Mouse (Mus musculus) midbrain, embryonic 12.5 days (tissue): Measurements from ENCODE around the gene Cd244a. TPM values are rescaled to one million over a fixed set of nuclear protein-coding genes. Genes with fewer than 3 reads are reported as not detected.

Experiments used
- ATAC-seq: fragments of 200-750 bp; cut with Nextera tagmentation; 2 replicates; pipeline ENCODE4 v1.8.0; 2017; ENCODE audit warnings: low read depth, moderate TSS enrichment, moderate library complexity; ENCODE audit not compliant: low FRiP score
- H3K27ac ChIP-seq: fragments of 300-500 bp; sonication (generic); replicated peaks from 2 replicates; pipeline ENCODE4 v1.5.1; 2016; ENCODE audit warnings: mild to moderate bottlenecking
- H3K27me3 ChIP-seq: fragments of 300-500 bp; sonication (generic); 2 replicates; pipeline ENCODE4 v1.6.1; 2016; ENCODE audit warnings: mild to moderate bottlenecking
- H3K36me3 ChIP-seq: fragments of 300-500 bp; sonication (generic); 2 replicates; pipeline ENCODE4 v1.6.1; 2016
- H3K4me1 ChIP-seq: fragments of 300-500 bp; sonication (generic); 2 replicates; pipeline ENCODE4 v1.6.1; 2016
- H3K4me2 ChIP-seq: fragments of 300-500 bp; sonication (generic); replicated peaks from 2 replicates; pipeline ENCODE4 v1.6.1; 2016; ENCODE audit warnings: mild to moderate bottlenecking, moderate library complexity
- H3K4me3 ChIP-seq: fragments of 300-500 bp; sonication (generic); 2 replicates; pipeline ENCODE4 v1.5.1; 2016; ENCODE audit warnings: mild to moderate bottlenecking
- H3K9ac ChIP-seq: fragments of 300-500 bp; sonication (generic); replicated peaks from 2 replicates; pipeline ENCODE4 v1.6.1; 2016; ENCODE audit warnings: mild to moderate bottlenecking, moderate library complexity
- H3K9me3 ChIP-seq: fragments of 300-500 bp; sonication (generic); 2 replicates; pipeline ENCODE4 v1.6.1; 2016; ENCODE audit warnings: mild to moderate bottlenecking
- WGBS: fragments of 180-500 bp; shearing (Covaris S2); methylation state at CpG from one replicate; pipeline ENCODE4 v1.1.7; 2016; 5-methylcytosine and 5-hydroxymethylcytosine counted together
- polyA plus RNA-seq: library from polyadenylated mRNA; unstranded; fragments of >200 nt; fragmentation: Nextera tagmentation; extraction: Ambion mirVana; gene quantifications from 2 replicates; pipeline ENCODE4 v1.2.1, GENCODE M21; 2016

Cd244a gene
- polyA plus RNA-seq, 1 experiment from 2014 or later, result not detected

DNA sequence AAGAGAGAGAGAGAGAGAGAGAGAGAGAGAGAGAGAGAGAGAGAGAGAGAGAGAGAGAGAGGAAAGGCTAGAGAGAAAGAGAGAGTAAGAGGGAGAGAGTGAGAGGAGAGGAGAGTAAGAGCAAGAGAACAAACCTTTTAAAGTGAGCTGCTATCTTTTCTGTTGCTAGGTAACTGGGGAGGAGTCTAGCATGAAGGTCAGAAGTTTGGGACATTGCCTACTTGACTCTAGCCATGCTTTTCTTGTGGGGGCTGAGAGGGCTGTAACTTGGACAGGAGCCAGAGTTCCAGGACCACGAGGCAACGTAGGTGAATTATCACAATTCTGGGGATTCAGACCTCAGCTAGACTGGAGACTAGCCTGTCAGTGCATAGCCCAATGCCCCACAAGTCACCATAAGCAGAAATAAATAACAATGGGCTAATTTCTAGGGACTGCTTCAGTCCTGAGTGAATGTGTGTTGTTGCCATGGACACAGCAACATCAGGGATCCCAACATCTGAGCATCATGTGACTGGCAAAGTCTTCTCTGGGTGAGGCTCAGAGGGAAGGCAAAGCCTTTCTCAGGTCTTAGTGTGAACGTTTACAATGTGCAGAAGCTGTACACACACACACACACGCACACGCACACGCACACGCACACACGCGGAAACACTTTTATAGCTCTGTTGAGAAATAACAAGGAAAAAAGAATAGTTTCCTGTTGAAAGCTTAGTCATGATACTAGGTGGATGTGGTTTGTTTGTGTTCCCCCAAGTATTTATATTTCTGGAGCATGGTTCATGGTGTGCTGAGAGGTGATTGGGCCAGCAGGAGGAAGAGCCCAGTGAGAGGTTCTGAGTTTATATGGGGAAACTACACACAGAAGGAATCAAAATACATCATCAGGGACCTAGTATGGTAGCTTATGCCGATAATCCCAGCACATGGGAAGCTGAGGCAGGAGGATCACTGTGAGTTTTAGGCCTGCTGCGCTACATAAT lies 5.3 kb upstream of the Cd244a start:
- Histone ChIP-seq H3K4me2 (no peak overlapping the region), H3K9ac (no peak overlapping the region), H3K27me3 (no peaks in the 10 kb centered on the region), H3K9me3 (no peaks in the 10 kb centered on the region), H3K27ac (no peak overlapping the region), H3K4me3 (no peak overlapping the region), H3K36me3 (no peaks in the 10 kb centered on the region), H3K4me1 (no peaks in the 10 kb centered on the region)
- ATAC-seq, result no peak
- WGBS, result 89% methylated on average over 11 of the region's 11 CpGs

DNA sequence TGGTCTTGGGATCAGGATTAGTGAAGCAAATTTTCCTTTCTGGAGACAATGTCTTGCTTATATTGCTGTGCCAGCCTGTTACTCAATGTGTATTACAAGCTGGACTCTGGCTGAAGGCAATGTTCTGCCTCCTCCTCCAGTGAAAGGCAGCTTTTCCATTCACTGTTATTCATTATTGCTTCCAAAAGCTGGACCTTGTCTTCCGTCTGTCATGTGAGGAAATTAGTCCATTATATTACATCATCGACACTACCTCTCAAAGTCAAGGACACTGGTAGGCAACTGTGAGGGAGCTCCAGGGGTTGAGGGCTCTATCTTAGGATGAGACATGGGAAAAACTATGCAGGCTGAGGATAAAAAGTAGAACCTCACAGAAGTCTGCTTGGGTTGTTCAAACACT lies 2.6 kb upstream of the Cd244a start:
- no peaks in the 10 kb centered on the region for H3K36me3 ChIP-seq
- 89% methylated on average over 2 of the region's 2 CpGs for WGBS
- no peaks in the 10 kb centered on the region for H3K9me3 ChIP-seq
- no peaks in the 10 kb centered on the region for H3K4me1 ChIP-seq
- no peak overlapping the region for H3K4me3 ChIP-seq
- H3K4me2 ChIP-seq, result no peak overlapping the region
- no peak overlapping the region for H3K9ac ChIP-seq
- no peak overlapping the region for H3K27ac ChIP-seq
- no peak for ATAC-seq
- no peaks in the 10 kb centered on the region for H3K27me3 ChIP-seq

DNA sequence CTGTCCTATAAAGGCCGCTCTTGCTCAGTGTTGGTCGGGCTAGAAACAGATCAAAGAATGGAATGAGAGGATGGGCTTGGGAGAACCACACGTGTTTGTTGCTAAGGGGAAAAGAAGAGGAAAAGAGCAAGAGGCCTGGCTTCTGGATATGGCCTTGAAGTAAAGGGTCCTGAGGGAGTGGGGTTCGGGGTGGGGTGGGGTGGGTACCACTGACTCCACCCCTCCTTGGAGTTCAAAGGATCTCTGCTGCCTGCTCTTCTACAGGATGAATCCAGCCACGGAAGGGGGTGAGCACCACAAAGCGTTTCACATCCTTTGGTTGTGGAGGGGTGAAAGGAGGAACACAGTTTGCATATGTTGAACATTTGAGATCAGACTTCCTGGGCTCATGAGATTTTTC lies 586 bp upstream of the Cd244a start:
- Histone ChIP-seq H3K27me3 (no peaks in the 10 kb centered on the region), H3K9ac (no peak overlapping the region), H3K9me3 (no peaks in the 10 kb centered on the region), H3K27ac (no peak overlapping the region), H3K4me1 (no peaks in the 10 kb centered on the region), H3K4me3 (no peak overlapping the region), H3K36me3 (no peaks in the 10 kb centered on the region), H3K4me2 (no peak overlapping the region)
- ATAC-seq, result no peak
- WGBS, result 73% methylated on average over 6 of the region's 6 CpGs

DNA sequence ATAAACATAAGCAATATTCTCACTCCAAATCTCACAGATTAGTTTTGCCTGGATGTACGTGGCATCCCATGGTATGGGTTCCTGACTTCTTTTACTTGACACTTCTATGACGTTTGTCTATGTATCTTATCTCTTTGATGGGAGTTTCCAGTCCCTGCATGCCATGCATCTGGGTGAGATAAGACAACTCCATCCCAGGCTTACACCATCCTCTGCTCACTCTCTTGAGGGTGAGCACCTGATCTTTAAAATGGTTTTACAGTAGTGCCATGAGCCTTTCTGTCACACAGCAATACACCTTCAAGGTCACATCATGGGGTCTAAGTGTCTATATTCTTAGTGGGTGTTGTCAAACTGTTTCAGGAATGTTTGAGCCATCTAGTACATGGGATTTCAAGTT lies 1.3 kb downstream of the Cd244a start:
- no peaks in the 10 kb centered on the region for H3K36me3 ChIP-seq
- H3K27me3 ChIP-seq, result no peaks in the 10 kb centered on the region
- H3K9me3 ChIP-seq, result no peaks in the 10 kb centered on the region
- no peak overlapping the region for H3K4me3 ChIP-seq
- no peak overlapping the region for H3K4me2 ChIP-seq
- H3K9ac ChIP-seq, result no peak overlapping the region
- H3K4me1 ChIP-seq, result no peaks in the 10 kb centered on the region
- H3K27ac ChIP-seq, result no peak overlapping the region
- ATAC-seq, result no peak
- WGBS, result 89% methylated on average over 2 of the region's 2 CpGs

DNA sequence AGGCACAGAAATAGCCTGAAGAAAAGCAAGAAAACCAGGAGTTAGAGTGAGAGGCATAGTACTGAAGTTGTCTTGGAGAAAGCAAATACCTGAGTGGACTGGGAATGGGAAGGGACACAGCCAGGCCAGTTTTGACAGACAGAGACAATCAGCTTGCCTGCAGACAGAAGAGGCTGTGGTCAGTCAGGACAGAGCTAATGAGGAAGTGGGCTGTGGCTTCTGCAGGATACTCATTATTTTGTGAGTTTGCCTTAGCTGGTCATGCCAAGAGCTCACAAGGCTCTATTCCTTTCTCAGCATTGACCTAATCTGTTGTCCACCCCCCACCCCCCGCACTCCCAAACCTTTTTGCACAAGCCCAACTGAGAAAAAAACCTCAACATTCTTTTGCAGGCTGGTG lies 2.2 kb downstream of the Cd244a start:
- no peak for ATAC-seq
- 94% methylated on average over 1 of the region's 1 CpGs for WGBS
- H3K27me3 ChIP-seq, result no peaks in the 10 kb centered on the region
- H3K4me2 ChIP-seq, result no peak overlapping the region
- H3K9me3 ChIP-seq, result no peaks in the 10 kb centered on the region
- H3K36me3 ChIP-seq, result no peaks in the 10 kb centered on the region
- no peak overlapping the region for H3K27ac ChIP-seq
- no peak overlapping the region for H3K9ac ChIP-seq
- no peaks in the 10 kb centered on the region for H3K4me1 ChIP-seq
- H3K4me3 ChIP-seq, result no peak overlapping the region

DNA sequence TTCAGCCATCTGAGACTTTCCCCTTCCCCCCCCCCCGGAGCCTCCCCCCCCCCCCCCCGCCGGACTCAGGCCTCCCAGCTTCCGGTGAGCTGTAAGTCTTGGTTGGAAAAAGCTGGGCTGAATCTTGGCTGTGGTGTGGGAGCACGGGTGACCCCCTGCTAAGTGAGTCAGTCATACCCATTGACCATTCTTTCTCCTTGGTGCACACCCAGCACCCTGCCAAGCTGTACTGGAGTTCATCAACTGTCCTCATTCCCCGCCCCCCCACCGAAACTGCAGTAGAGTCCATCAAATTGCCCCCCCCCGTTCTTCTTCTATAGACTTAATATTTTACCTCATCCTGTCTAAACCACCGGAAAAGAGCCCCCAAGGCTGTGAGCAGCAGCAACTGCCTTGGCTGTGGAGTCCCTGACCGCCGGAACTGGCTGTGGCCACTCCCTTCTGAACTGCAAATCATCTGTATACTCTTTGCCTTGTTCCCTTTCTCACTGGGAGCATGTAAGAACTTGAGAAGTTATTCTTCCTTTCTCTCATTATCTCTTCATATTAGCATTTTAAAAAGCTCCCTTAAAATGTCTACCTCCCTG lies 2.7 kb downstream of the Cd244a start:
- H3K9ac ChIP-seq, result no peak overlapping the region
- no peak overlapping the region for H3K4me3 ChIP-seq
- no peaks in the 10 kb centered on the region for H3K9me3 ChIP-seq
- 78% methylated on average over 7 of the region's 11 CpGs for WGBS
- H3K27me3 ChIP-seq, result no peaks in the 10 kb centered on the region
- no peak for ATAC-seq
- no peaks in the 10 kb centered on the region for H3K36me3 ChIP-seq
- H3K4me1 ChIP-seq, result no peaks in the 10 kb centered on the region
- no peak overlapping the region for H3K4me2 ChIP-seq
- H3K27ac ChIP-seq, result no peak overlapping the region

DNA sequence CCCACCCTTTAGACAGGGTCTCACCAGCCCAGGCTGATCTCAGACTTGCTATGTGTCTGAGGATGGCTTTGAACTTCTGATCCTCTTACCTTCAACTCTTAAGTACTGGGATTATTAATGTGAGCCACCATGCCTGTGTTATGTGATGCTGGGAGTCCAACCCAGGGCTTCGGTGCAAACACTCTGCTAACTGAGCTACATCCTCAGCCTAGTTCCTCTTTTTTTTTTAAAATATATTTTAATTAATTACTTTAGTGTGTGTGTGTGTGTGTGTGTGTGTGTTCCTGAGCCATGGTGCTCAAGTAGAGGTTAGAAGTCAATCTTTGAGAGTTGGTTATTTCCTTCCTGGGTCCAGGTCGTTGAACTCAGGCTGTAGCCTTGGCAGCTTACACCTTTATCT lies 4.0 kb downstream of the Cd244a start:
- Histone ChIP-seq H3K9me3 (no peaks in the 10 kb centered on the region), H3K4me1 (no peaks in the 10 kb centered on the region), H3K4me2 (no peak overlapping the region), H3K4me3 (no peak overlapping the region), H3K27ac (no peak overlapping the region), H3K27me3 (no peaks in the 10 kb centered on the region), H3K36me3 (no peaks in the 10 kb centered on the region), H3K9ac (no peak overlapping the region)
- ATAC-seq, result no peak
- WGBS, result 76% methylated on average over 2 of the region's 2 CpGs

DNA sequence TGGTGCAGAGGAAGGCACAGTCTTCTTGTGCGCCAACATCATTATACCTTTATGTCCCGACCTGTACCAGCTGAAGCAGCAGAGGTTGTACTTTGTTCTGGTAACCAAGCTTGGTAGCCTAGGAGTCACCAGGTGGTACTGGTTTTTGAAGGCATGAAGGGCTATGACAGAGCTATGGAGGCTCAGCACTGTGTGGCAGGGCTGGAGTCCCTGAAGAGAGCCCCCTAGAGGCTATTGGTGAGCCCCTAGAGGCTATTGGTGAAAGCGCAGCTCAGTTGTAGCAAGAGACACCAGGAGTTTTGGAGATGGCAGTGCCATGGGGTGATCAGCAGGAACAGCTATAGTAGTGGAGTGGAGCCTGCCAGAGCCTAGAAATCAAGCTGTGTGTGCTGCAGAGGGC lies 5.3 kb downstream of the Cd244a start:
- Histone ChIP-seq H3K27me3 (no peaks in the 10 kb centered on the region), H3K9me3 (no peaks in the 10 kb centered on the region), H3K4me1 (no peaks in the 10 kb centered on the region), H3K4me2 (no peak overlapping the region), H3K27ac (no peak overlapping the region), H3K36me3 (no peaks in the 10 kb centered on the region), H3K4me3 (no peak overlapping the region), H3K9ac (no peak overlapping the region)
- ATAC-seq, result peak; percentile 25; the same call in 1 of the 2 replicates
- 62% methylated on average over 3 of the region's 3 CpGs for WGBS

DNA sequence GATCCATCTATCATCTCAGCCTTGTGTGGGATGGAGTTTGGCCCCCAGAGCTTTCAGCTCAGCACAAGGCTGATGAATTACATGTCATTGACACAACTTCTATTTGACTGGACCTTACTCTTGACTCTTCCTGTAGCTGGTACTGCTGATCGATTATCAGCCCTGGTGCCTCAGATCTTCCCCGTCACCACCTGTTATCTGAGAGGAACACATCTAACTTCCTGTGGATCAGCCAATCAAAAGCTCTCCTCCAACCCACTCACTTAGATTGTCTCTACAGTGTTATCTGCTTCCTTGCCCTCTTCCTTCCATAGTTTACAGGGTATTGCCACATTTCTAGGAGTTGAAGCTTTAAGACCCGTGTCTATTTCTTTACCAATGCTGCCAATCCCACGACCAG lies 6.9 kb downstream of the Cd244a start:
- 82% methylated on average over 4 of the region's 4 CpGs for WGBS
- no peak overlapping the region for H3K4me2 ChIP-seq
- no peak for ATAC-seq
- no peaks in the 10 kb centered on the region for H3K27me3 ChIP-seq
- H3K9ac ChIP-seq, result no peak overlapping the region
- no peaks in the 10 kb centered on the region for H3K4me1 ChIP-seq
- H3K27ac ChIP-seq, result no peak overlapping the region
- H3K9me3 ChIP-seq, result no peaks in the 10 kb centered on the region
- no peak overlapping the region for H3K4me3 ChIP-seq
- no peaks in the 10 kb centered on the region for H3K36me3 ChIP-seq

DNA sequence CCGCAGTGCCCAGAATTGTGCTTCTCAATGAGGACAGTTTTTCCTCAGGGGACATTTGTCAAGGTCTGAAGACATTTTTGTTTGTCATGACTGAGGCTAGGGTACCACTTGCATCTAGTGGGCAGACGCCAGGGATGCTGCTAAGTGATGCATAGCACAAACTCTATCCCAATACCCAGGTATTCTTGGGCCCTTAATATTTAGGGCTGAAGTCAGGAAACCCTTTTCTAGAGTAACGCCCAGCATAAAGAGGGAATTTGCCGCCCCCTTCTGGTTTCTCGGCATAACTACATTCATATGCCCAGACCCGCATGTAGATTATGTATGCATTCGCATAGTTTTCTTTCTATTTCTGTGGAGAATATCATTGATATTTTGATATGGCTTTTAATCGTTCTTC lies 7.8 kb downstream of the Cd244a start:
- ATAC-seq, result no peak
- Histone ChIP-seq H3K4me2 (no peak overlapping the region), H3K27me3 (no peaks in the 10 kb centered on the region), H3K4me1 (no peaks in the 10 kb centered on the region), H3K27ac (no peak overlapping the region), H3K4me3 (no peak overlapping the region), H3K9me3 (no peaks in the 10 kb centered on the region), H3K36me3 (no peaks in the 10 kb centered on the region), H3K9ac (no peak overlapping the region)
- WGBS, result 27% methylated on average over 8 of the region's 8 CpGs

DNA sequence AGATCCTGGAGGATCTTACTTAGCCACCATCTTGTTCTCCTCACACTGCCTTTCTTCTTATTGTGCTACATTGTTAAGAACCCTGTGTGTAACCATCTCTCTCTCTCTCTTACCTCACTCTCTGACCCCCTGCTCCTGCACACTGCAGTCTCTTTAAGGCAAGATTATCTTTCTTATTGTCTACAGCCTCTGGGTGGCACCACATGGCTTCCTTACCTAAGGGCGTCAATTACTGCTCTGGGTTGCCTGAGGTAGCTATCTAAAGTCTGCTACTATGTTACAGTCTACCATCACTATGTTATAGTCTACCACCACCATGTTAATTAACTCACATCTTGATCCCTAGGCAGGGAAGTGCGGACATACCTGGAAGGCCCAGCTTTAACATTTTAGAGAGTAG lies 9.4 kb downstream of the Cd244a start:
- ATAC-seq, result no peak
- Histone ChIP-seq H3K4me1 (no peaks in the 10 kb centered on the region), H3K9me3 (no peaks in the 10 kb centered on the region), H3K27ac (no peak overlapping the region), H3K9ac (no peak overlapping the region), H3K27me3 (no peaks in the 10 kb centered on the region), H3K36me3 (no peaks in the 10 kb centered on the region), H3K4me2 (no peak overlapping the region), H3K4me3 (no peak overlapping the region)
- 58% methylated on average over 2 of the region's 2 CpGs for WGBS

DNA sequence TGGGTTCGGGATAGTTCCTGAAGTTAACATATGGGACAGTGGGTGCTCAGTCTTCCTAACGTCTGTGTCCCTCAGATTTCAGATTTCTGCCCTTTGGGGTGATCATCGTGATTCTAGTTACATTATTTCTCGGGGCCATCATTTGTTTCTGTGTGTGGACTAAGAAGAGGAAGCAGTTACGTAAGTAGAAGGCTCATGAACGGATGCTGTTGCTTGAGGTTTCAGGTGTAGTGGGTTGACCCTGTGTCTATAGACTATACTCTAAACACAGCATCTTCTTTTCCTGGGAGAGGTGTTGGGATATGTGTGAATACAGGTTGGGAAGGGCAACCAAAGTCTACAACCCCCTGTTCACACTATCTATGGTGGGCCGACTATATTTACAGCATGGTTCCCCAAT lies 18.2 kb downstream of the Cd244a start:
- ATAC-seq, result no peak
- H3K9ac ChIP-seq, result no peak overlapping the region
- H3K4me1 ChIP-seq, result no peaks in the 10 kb centered on the region
- H3K9me3 ChIP-seq, result no peaks in the 10 kb centered on the region
- no peak overlapping the region for H3K27ac ChIP-seq
- no peak overlapping the region for H3K4me3 ChIP-seq
- H3K27me3 ChIP-seq, result no peaks in the 10 kb centered on the region
- 85% methylated on average over 7 of the region's 7 CpGs for WGBS
- no peak overlapping the region for H3K4me2 ChIP-seq
- H3K36me3 ChIP-seq, result no peaks in the 10 kb centered on the region
